Mouse (Mus musculus): Measurements from ENCODE around the gene Trappc13.

Trappc13 gene

GRCm38 (mm10) chr13:104113782-104114181 lies 64.5 kb downstream of the Trappc13 start:
- DNase-seq: no peak

GRCm38 (mm10) chr13:104112266-104112900 lies 65.9 kb downstream of the Trappc13 start:
- no peak for DNase-seq

GRCm38 (mm10) chr13:104110526-104110925 lies 67.7 kb downstream of the Trappc13 start:
- DNase-seq: no peak

- DNase-seq: peak; percentile 52
These were observed 68.3 kb downstream of the Trappc13 start for GRCm38 (mm10) chr13:104109816-104110521.

- peak; percentile 88 for DNase-seq
These were observed 68.9 kb downstream of the Trappc13 start, which contains the start of the genes Nln and Sgtb for GRCm38 (mm10) chr13:104109288-104109815. Gene Nln (minus strand): TSS chr13:104109614. Gene Sgtb (plus strand): TSS chr13:104109741.

GRCm38 (mm10) chr13:104108651-104109287 lies 69.5 kb downstream of the Trappc13 start:
- DNase-seq: peak; percentile 46

- no peak for DNase-seq
These were observed 76.5 kb downstream of the Trappc13 start for GRCm38 (mm10) chr13:104101606-104102235.

GRCm38 (mm10) chr13:104100416-104100815 lies 77.9 kb downstream of the Trappc13 start:
- no peak for DNase-seq

GRCm38 (mm10) chr13:104097190-104097589 lies 81.1 kb downstream of the Trappc13 start:
- DNase-seq: peak; percentile 54

GRCm38 (mm10) chr13:104095955-104096354 lies 82.3 kb downstream of the Trappc13 start:
- DNase-seq: peak; percentile 45

- DNase-seq: peak; percentile 59
These were observed 83.5 kb downstream of the Trappc13 start for GRCm38 (mm10) chr13:104094531-104095385.
